Mouse (Mus musculus) lung, postnatal 25 days (tissue): ENCODE data around the gene Mmel1.

Experiments
- DNase-seq: peaks from one replicate; pipeline ENCODE4 v3.0.0; 2022; ENCODE audit warnings: low spot score

The Mmel1 gene

GRCm38 (mm10) chr4:154907833-154908232, 38.4 kb downstream of the Mmel1 start:
- peak; percentile 79 for DNase-seq

GRCm38 (mm10) chr4:154908490-154908889, 39.1 kb downstream of the Mmel1 start:
- DNase-seq: no peak

- peak; percentile 41 for DNase-seq
Observed at GRCm38 (mm10) chr4:154910606-154911522, 41.5 kb downstream of the Mmel1 start.

- DNase-seq: no peak
Observed at GRCm38 (mm10) chr4:154911644-154912043, 42.3 kb downstream of the Mmel1 start.

- DNase-seq: no peak
Observed at GRCm38 (mm10) chr4:154913845-154914244, 44.5 kb downstream of the Mmel1 start.

GRCm38 (mm10) chr4:154914252-154914651, 44.9 kb downstream of the Mmel1 start:
- no peak for DNase-seq

GRCm38 (mm10) chr4:154914707-154915106, 45.3 kb downstream of the Mmel1 start:
- DNase-seq: no peak

- no peak for DNase-seq
Observed at GRCm38 (mm10) chr4:154915286-154915685, 45.9 kb downstream of the Mmel1 start.

GRCm38 (mm10) chr4:154916662-154917061, 47.3 kb downstream of the Mmel1 start:
- DNase-seq: no peak

- no peak for DNase-seq
Observed at GRCm38 (mm10) chr4:154922291-154922690, 52.9 kb downstream of the Mmel1 start.

GRCm38 (mm10) chr4:154922931-154923330, 53.5 kb downstream of the Mmel1 start:
- DNase-seq: no peak

- no peak for DNase-seq
Observed at GRCm38 (mm10) chr4:154925413-154925812, 56.0 kb downstream of the Mmel1 start.

- DNase-seq: no peak
Observed at GRCm38 (mm10) chr4:154926969-154927898, 57.8 kb downstream of the Mmel1 start.

GRCm38 (mm10) chr4:154927899-154928337, 58.5 kb downstream of the Mmel1 start:
- peak; percentile 71 for DNase-seq

- DNase-seq: no peak
Observed at GRCm38 (mm10) chr4:154928395-154929087, 59.2 kb downstream of the Mmel1 start, which contains the start of gene Tnfrsf14. Gene Tnfrsf14 (minus strand): TSS chr4:154928563.

- DNase-seq: peak; percentile 58
Observed at GRCm38 (mm10) chr4:154929088-154929660, 59.8 kb downstream of the Mmel1 start.

- DNase-seq: no peak
Observed at GRCm38 (mm10) chr4:154933306-154933907, 64.0 kb downstream of the Mmel1 start.

- DNase-seq: no peak
Observed at GRCm38 (mm10) chr4:154934800-154935199, 65.4 kb downstream of the Mmel1 start.

- no peak for DNase-seq
Observed at GRCm38 (mm10) chr4:154935788-154936187, 66.4 kb downstream of the Mmel1 start.

- peak; percentile 38 for DNase-seq
Observed at GRCm38 (mm10) chr4:154936542-154937255, 67.3 kb downstream of the Mmel1 start.
